Mouse (Mus musculus) MEL-GATA-1-ER (cell line): ENCODE measurements around the gene Ing5.
"Not testable (repeated sequence)": the region's sequence is repeated elsewhere in the genome, so short reads cannot be mapped to it uniquely, and the experiment has no call there.

Source experiments
- DNase-seq: peaks from one replicate; pipeline ENCODE4 v3.0.0-alpha.2; 2012; ENCODE audit warnings: low read depth; ENCODE audit errors: extremely low read depth

Ing5 gene

GRCm38 (mm10) chr1:93810011-93810410 is 6.2 kb downstream of the Ing5 start:
- no peak for DNase-seq

- no peak for DNase-seq
These were observed 7.8 kb downstream of the Ing5 start for GRCm38 (mm10) chr1:93811495-93812039.

- no peak for DNase-seq
These were observed 14.2 kb downstream of the Ing5 start for GRCm38 (mm10) chr1:93817823-93818532.

GRCm38 (mm10) chr1:93818722-93819121 is 15.0 kb downstream of the Ing5 start:
- DNase-seq: no peak

- DNase-seq: no peak
These were observed 20.2 kb downstream of the Ing5 start for GRCm38 (mm10) chr1:93823796-93824495.

- no peak for DNase-seq
These were observed 20.8 kb downstream of the Ing5 start, which contains the start of gene D2hgdh for GRCm38 (mm10) chr1:93824609-93825008. Gene D2hgdh, plus strand, starts transcription at chr1:93824909.

- DNase-seq: peak; percentile 97
These were observed 21.4 kb downstream of the Ing5 start for GRCm38 (mm10) chr1:93825105-93825674.

- DNase-seq: no peak
These were observed 22.2 kb downstream of the Ing5 start for GRCm38 (mm10) chr1:93825771-93826539.

- DNase-seq: no peak
These were observed 22.7 kb downstream of the Ing5 start for GRCm38 (mm10) chr1:93826540-93826835.

- not testable (repeated sequence) for DNase-seq
These were observed 29.1 kb downstream of the Ing5 start for GRCm38 (mm10) chr1:93832754-93833360.

- no peak for DNase-seq
These were observed 30.9 kb downstream of the Ing5 start for GRCm38 (mm10) chr1:93834671-93835150.

GRCm38 (mm10) chr1:93835211-93835610 is 31.4 kb downstream of the Ing5 start:
- DNase-seq: no peak

GRCm38 (mm10) chr1:93835876-93836531 is 32.2 kb downstream of the Ing5 start:
- no peak for DNase-seq

- DNase-seq: no peak
These were observed 32.8 kb downstream of the Ing5 start for GRCm38 (mm10) chr1:93836532-93836913.

- no peak for DNase-seq
These were observed 33.6 kb downstream of the Ing5 start for GRCm38 (mm10) chr1:93837335-93837734.

GRCm38 (mm10) chr1:93838569-93838968 is 34.8 kb downstream of the Ing5 start:
- DNase-seq: not testable (repeated sequence)

- DNase-seq: not testable (repeated sequence)
These were observed 42.1 kb downstream of the Ing5 start for GRCm38 (mm10) chr1:93845766-93846366.

GRCm38 (mm10) chr1:93855790-93856189 is 52.0 kb downstream of the Ing5 start:
- DNase-seq: not testable (repeated sequence)

- no peak for DNase-seq
These were observed 53.6 kb downstream of the Ing5 start for GRCm38 (mm10) chr1:93857370-93857769.

- no peak for DNase-seq
These were observed 54.2 kb downstream of the Ing5 start for GRCm38 (mm10) chr1:93857991-93858390.
